Mouse (Mus musculus): ENCODE results near the gene Skint3.
"Not testable (repeated sequence)": the region's sequence is repeated elsewhere in the genome, so short reads cannot be mapped to it uniquely, and the experiment has no call there.

The Skint3 gene

DNA sequence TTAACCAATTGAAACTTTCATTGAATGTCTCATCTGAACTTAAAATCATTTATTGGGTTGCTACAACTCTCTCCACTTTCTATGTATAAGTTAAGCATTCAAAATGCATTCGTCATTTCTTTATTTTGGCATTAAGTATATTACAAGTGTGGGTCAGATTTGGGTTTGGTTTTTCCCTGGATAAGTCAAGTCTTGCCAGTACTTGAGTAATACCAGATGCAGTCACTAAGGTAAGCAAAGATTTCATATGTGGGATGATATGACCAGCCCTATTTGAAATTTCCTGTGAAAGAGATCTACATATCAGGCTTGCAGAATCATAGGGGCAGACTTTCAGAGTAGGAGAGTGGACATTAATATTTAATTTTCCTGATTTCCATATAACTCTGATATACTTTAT, at the start of gene Skint3:
TSS of gene Skint3 (plus strand) at position 301 of the 400 bp plus-strand sequence.
- CTCF ChIA-PET: no interaction called here

DNA sequence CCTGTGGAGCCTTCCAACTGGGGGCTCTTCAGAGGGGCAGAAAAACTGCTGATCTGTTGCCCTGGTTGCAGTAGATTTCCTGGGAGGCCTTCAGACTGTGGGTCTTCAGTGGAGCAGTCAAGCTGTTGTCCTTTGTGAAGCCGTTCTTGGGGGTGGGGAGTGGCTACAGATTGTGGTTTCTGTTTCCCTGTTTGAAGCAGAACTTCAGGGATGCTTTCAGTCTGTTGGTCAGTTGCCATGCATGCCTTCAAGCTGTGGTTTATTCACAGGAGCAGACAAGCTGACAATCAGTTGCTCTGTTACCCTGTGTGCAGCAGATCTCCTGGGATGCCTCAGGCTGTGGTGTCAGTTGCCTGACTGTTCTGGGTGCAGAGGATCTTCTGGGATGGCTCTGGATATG, 11.4 kb downstream of the Skint3 start:
- CTCF ChIA-PET: no interaction called here

DNA sequence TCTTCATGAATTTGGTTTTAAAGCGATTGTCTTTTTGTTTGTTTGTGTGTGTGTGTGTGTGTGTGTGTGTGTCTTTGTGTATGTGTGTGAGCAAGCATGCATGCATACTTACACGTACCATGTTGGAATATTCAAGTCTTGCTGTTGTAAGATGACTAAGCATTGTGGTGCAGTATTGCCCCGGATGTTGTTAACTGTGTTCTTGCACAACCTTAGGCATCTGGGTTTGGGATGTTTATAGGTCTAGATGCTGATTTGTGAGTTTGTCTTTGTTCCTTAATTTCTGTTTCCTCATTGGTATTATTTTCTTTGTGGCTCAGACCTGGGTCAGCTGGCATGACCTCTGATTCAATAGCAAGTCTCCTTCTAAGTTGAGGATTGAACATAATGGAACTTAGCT, 11.9 kb downstream of the Skint3 start:
- CTCF ChIA-PET: no interaction called here

DNA sequence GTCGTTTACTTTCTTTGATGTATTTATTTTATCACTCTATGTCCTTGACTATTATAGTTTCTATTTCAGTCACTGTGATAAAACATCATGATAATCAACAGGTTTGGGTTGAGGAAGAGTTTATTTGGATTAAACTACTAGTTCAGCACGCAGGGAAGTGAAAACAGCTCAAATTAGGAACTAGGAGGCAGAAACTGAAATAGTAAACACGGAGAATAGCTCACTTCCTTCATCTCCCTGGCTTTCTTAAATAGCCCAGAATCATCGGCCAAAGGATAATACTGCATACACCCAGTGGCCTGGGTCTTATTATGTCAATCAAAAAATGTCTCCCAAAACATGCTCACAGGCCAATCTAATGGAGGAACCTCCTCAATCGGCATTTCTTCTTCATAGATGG, 24.0 kb downstream of the Skint3 start:
- CTCF ChIA-PET: no interaction called here

DNA sequence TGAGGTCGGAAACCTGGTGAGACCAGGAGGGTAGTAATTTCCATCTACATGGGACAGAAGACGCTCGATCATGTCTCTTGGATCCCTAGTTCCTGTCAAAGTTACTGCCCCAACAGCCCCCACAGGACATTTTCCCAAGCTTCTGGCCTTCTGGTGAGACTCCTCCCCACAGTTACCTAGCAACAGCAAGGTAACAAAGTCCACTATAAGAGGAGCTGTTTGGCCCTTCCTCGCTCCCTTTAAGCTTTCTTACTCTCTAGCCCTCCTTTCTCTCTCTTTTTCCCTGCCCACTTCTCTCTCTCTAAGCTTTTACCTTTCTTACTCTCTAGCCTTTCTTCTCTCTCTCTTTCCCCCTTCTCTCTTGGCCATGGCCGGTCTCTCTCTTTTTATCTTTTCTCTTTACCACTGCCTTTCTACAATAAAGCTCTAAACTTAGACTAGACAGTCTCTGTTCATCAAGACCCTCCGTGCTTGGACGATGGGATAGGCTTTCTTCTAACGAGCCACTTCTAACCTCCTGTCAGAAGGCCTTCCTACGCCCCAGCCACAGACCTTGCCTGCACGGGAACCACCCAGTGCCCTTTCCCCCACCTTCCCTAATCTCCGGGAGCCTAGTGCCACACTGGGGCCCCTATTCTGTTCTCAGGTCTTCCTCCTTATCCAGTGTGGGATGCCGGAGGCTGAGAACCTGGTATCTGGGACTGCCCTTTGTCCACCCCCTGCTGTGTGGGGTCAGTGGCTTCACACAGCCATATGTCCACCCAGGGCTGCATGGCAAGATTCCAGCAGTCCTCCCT, 55.3 kb downstream of the Skint3 start:
- CTCF ChIA-PET: no interaction called here

DNA sequence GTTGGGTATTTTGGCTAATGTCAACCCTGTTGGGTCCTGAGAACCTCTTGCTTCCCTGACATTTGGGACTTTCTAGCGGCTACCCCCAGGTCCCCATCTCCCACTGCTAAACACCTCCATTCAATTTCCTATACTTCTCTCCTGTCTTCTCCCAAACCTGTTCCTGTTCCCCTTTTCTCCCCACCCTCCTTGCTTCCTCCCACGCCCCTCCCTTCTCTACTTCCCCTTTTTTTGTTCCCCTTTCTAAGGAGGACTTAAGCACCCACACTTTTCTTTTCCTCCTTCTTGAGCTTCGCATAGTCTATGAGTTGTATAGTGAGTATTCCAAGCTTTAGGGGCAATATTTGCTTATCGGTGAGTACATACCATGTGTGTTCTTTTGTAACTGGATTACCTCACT, 56.4 kb downstream of the Skint3 start:
- CTCF ChIA-PET: no interaction called here

DNA sequence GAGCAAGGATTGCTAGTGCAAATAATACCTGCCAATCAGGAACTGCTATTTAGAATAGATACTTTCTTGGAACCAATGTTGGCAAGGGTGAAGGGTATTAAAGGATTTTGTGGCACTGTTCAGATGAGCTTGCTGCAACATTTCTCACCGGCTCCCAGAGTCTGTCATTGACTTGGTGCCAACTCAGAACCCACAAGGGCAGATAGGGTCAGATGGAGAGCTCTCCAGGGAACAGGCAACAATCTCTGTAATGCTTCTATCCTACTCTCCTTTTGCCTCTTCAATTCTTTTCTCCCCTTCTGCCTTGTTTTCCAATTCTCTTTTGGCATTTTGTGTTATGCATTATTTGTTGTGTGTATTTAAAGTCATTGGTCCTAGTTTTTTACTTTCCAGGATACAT, 70.3 kb downstream of the Skint3 start:
- CTCF ChIA-PET: no interaction called here

DNA sequence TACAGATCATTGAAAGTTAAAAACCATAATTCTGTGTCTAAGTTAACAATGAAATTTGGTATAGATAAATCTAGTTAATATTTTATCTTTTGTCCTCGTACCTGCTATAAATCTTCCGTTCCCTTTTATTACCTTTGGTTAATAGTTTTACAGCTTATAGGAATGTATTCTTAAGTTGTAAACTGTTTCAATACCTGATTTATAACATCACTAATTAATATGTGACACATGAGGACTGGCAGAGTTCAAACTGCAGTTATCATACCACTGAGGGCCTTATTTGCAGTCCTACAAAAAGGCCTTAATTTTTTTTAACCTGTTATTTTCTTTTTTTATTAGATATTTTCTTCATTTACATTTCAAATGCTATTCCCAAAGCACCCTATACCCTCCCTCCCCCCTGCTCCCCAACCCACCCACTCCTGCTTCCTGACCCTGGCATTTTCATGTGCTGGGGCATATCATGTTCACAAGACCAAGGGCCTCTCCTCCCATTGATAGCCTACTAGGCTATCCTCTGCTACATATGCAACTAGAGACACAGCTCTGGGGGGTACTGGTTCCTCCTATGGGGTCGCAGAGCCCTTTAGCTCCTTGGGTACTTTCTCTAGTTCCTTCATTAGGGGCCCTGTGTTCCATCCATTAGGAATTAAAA, 70.9 kb downstream of the Skint3 start:
- CTCF ChIA-PET: no interaction called here

DNA sequence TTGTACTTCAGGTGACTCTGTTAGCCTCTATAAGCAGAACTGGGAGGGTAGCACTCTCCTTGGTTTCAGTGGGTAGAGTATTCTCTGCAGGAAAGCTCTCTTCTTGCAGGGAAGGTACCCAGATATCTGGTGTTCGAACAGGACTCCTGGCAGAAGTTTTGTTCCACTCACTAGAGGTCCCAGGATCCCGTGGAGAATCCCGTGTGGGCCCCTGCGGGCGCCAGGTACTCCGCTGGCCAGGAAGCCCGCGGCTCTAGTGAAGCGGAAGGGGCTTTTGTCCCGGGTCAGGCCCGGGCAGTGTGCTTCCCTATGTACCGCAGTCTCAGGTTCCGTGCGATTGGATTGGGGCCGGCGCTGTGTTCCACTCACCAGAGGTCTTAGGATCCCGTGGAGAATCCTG, 117.1 kb downstream of the Skint3 start:
- CTCF ChIA-PET: not testable (repeated sequence)

All from spleen, embryonic (tissue).